Mouse (Mus musculus) kidney, adult 2 months (tissue): ENCODE measurements at regions not wholly inside any gene's neighbourhood (a gene's known extent, or its start where the extent isn't known, plus 50 kb on each side); places are given as distances from the start of the nearest gene placed in this dataset.

ENCODE experiments used
- DNase-seq: peaks from one replicate; pipeline ENCODE4 v3.0.0; 2021
- H3K27ac ChIP-seq: fragments of 200-500 bp; 2 replicates; pipeline ENCODE4 v1.5.1; 2012; ENCODE audit warnings: low read depth, low read length, control low read depth, inconsistent platforms; ENCODE audit not compliant: insufficient read depth
- H3K27me3 ChIP-seq: fragments of 200-500 bp; replicated peaks from 2 replicates; pipeline ENCODE4 v1.6.1; 2012; ENCODE audit warnings: mild to moderate bottlenecking, moderate library complexity, low read length, inconsistent platforms; ENCODE audit not compliant: control insufficient read depth, insufficient read depth
- H3K36me3 ChIP-seq: fragments of 200-500 bp; 2 replicates; pipeline ENCODE4 v1.6.1; 2012; ENCODE audit warnings: mild to moderate bottlenecking, moderate library complexity, low read length, inconsistent platforms; ENCODE audit not compliant: control insufficient read depth, insufficient read depth
- H3K4me1 ChIP-seq: fragments of 200-500 bp; 2 replicates; pipeline ENCODE4 v1.6.1; 2011; ENCODE audit warnings: low read length; ENCODE audit not compliant: control insufficient read depth, insufficient read depth
- H3K4me3 ChIP-seq: fragments of 200-500 bp; 2 replicates; pipeline ENCODE4 v1.5.1; 2011; ENCODE audit warnings: mild to moderate bottlenecking, low read depth, low read length, control low read depth; ENCODE audit not compliant: insufficient read depth
- CTCF ChIP-seq: fragments of 200-500 bp; conservative IDR thresholded peaks from 2 replicates; pipeline ENCODE4 v1.5.1; 2011; ENCODE audit warnings: low read depth, mild to moderate bottlenecking, control low read depth, low read length, moderate library complexity, mixed read lengths; ENCODE audit not compliant: insufficient read depth, insufficient read length
- POLR2A ChIP-seq: fragments of 200-500 bp; IDR thresholded peaks from one replicate; pipeline ENCODE4 v1.6.1; 2011; ENCODE audit warnings: low read depth, low read length, control low read depth
- WGBS: fragments of 180-500 bp; shearing (Covaris S2); methylation state at CpG from one replicate; pipeline ENCODE4 v1.1.7; 2018; 5-methylcytosine and 5-hydroxymethylcytosine counted together

- peaks cover 3% of the 10 kb centered on the region; the same call in 1 of the 2 replicates for H3K4me1 ChIP-seq
- no peak for DNase-seq
- no peaks in the 10 kb centered on the region for H3K27me3 ChIP-seq
- no peak overlapping the region for H3K27ac ChIP-seq
- 49% methylated on average over 15 of the region's 15 CpGs for WGBS
- no peak overlapping the region for H3K4me3 ChIP-seq
- H3K36me3 ChIP-seq: no peaks in the 10 kb centered on the region
- TF ChIP-seq POLR2A: no peak
Measured at GRCm38 (mm10) chr8:88012177-88012825, 52.9 kb upstream of the Zfp423 start.

GRCm38 (mm10) chr8:88010566-88010965 lies 51.2 kb upstream of the Zfp423 start:
- TF ChIP-seq POLR2A (no peak), CTCF (peak; percentile 45)
- 47% methylated on average over 3 of the region's 3 CpGs for WGBS
- H3K4me3 ChIP-seq: no peak overlapping the region
- H3K4me1 ChIP-seq: peaks cover 3% of the 10 kb centered on the region; the same call in 1 of the 2 replicates
- peak; percentile 51 for DNase-seq
- no peaks in the 10 kb centered on the region for H3K27me3 ChIP-seq
- no peak overlapping the region for H3K27ac ChIP-seq
- no peaks in the 10 kb centered on the region for H3K36me3 ChIP-seq

- Histone ChIP-seq H3K4me1 (peaks cover 3% of the 10 kb centered on the region; the same call in 1 of the 2 replicates), H3K27ac (0 out of 2 replicates have a peak overlapping the region, but pooled peaks have one; percentile 21), H3K4me3 (no peak overlapping the region), H3K27me3 (no peaks in the 10 kb centered on the region), H3K36me3 (no peaks in the 10 kb centered on the region)
- peak; percentile 5 for DNase-seq
- 62% methylated on average over 3 of the region's 3 CpGs for WGBS
- no peak for TF ChIP-seq POLR2A
- TF ChIP-seq CTCF: no peak
Measured at GRCm38 (mm10) chr8:88009878-88010277, 50.5 kb upstream of the Zfp423 start.
